Mouse (Mus musculus): ENCODE measurements around the gene 1700007K13Rik.

The 1700007K13Rik gene

GRCm38 (mm10) chr2:28416511-28416910 lies 49.6 kb downstream of the 1700007K13Rik start:
- no peak for DNase-seq (ENCODE audit: extremely low read depth, low read depth)

- DNase-seq (ENCODE audit: extremely low read depth, low read depth), result no peak
Observed at GRCm38 (mm10) chr2:28415387-28416024, 50.6 kb downstream of the 1700007K13Rik start.

GRCm38 (mm10) chr2:28414757-28415137 lies 51.4 kb downstream of the 1700007K13Rik start:
- DNase-seq (ENCODE audit: extremely low read depth, low read depth), result no peak

GRCm38 (mm10) chr2:28414116-28414756 lies 51.9 kb downstream of the 1700007K13Rik start:
- no peak for DNase-seq (ENCODE audit: extremely low read depth, low read depth)

- no peak for DNase-seq (ENCODE audit: extremely low read depth, low read depth)
Observed at GRCm38 (mm10) chr2:28412936-28413335, 53.2 kb downstream of the 1700007K13Rik start.
